Mouse (Mus musculus) heart, adult 2 months (tissue): ENCODE results near the gene Nfs1.

Experiments used
- CTCF ChIP-seq: fragments of 200-600 bp; IDR thresholded peaks from 2 replicates; pipeline ENCODE4 v1.8.1; 2022; ENCODE audit warnings: antibody characterized with exemption, mild to moderate bottlenecking, moderate library complexity
- EP300 ChIP-seq: fragments of 200-500 bp; IDR thresholded peaks from 2 replicates; pipeline ENCODE4 v1.6.1; 2011; ENCODE audit warnings: low read depth, low read length, control low read depth; ENCODE audit not compliant: insufficient read depth
- POLR2A ChIP-seq: fragments of 200-500 bp; IDR thresholded peaks from 2 replicates; pipeline ENCODE4 v1.6.1; 2011; ENCODE audit warnings: mild to moderate bottlenecking, low read depth, low read length, control low read depth; ENCODE audit not compliant: insufficient read depth

DNA sequence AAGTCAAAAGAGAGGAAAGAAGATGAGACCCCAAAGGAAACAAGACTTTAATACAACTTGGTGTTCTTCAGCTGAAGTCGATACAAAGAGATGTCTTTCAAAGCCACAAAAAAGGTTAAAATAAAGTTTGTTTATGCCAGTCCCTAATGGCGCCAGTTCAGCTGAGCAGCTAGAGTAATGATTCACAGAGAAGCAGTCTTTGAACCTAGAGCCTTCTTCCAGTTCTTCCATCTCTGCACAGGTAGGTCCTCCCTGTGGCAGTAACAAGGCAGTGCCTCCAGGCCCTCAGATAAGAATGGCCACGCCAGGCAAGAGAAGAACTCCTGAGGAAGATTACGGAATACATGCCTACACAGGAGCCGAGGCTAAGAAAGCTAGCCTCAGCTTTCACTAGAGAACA is 20.3 kb downstream of the Nfs1 start:
- TF ChIP-seq CTCF (no peak), POLR2A (no peak), EP300 (no peak)
